Mouse (Mus musculus): ENCODE data around the gene Acap1.
A peak's percentile ranks its signal among the peaks of the same experiment; 100 is the strongest.
"Not testable (repeated sequence)": the region's sequence is repeated elsewhere in the genome, so short reads cannot be mapped to it uniquely, and the experiment has no call there.

Acap1 gene

GRCm38 (mm10) chr11:69920266-69921031, 25.1 kb upstream of the Acap1 start:
- DNase-seq, result no peak

- peak; percentile 79 to 81 for DNase-seq
Measured at GRCm38 (mm10) chr11:69919661-69920265, 24.4 kb upstream of the Acap1 start.

GRCm38 (mm10) chr11:69919053-69919452, 23.7 kb upstream of the Acap1 start:
- DNase-seq, result no peak

GRCm38 (mm10) chr11:69918118-69918517, 22.8 kb upstream of the Acap1 start:
- DNase-seq, result no peak

- no peak for DNase-seq
Measured at GRCm38 (mm10) chr11:69917379-69917948, 22.1 kb upstream of the Acap1 start.

- not testable (repeated sequence) for DNase-seq
Measured at GRCm38 (mm10) chr11:69916652-69917378, 21.5 kb upstream of the Acap1 start.

- DNase-seq, result no peak
Measured at GRCm38 (mm10) chr11:69915667-69916627, 20.6 kb upstream of the Acap1 start.

- no peak for DNase-seq
Measured at GRCm38 (mm10) chr11:69914917-69915430, 19.6 kb upstream of the Acap1 start.

- DNase-seq, result no peak
Measured at GRCm38 (mm10) chr11:69914372-69914764, 19.0 kb upstream of the Acap1 start.

- DNase-seq, result peak; percentile 82 to 85
Measured at GRCm38 (mm10) chr11:69913554-69914371, 18.4 kb upstream of the Acap1 start, which contains the start of gene Gps2. Gene Gps2 (plus strand): TSS chr11:69913888.

GRCm38 (mm10) chr11:69912716-69913530, 17.6 kb upstream of the Acap1 start:
- no peak for DNase-seq

GRCm38 (mm10) chr11:69911701-69912100, 16.4 kb upstream of the Acap1 start:
- DNase-seq, result no peak

- no peak for DNase-seq
Measured at GRCm38 (mm10) chr11:69910781-69911560, 15.6 kb upstream of the Acap1 start.

GRCm38 (mm10) chr11:69910177-69910576, 14.8 kb upstream of the Acap1 start:
- no peak for DNase-seq

GRCm38 (mm10) chr11:69909174-69909573, 13.8 kb upstream of the Acap1 start:
- DNase-seq, result no peak

- DNase-seq, result no peak
Measured at GRCm38 (mm10) chr11:69908645-69909044, 13.3 kb upstream of the Acap1 start.

GRCm38 (mm10) chr11:69904311-69904710, 9.0 kb upstream of the Acap1 start:
- no peak for DNase-seq

- DNase-seq, result no peak
Measured at GRCm38 (mm10) chr11:69902972-69903371, 7.6 kb upstream of the Acap1 start.

- no peak for DNase-seq
Measured at GRCm38 (mm10) chr11:69901993-69902392, 6.7 kb upstream of the Acap1 start.

Measured in spleen, adult 18-20 months (tissue).